Mouse (Mus musculus): Measurements from ENCODE around the gene Cyp2f2. TPM values are rescaled to one million over a fixed set of nuclear protein-coding genes. Genes with fewer than 3 reads are reported as not detected.

Cyp2f2 gene
- polyA plus RNA-seq, 1 experiment = not detected

DNA sequence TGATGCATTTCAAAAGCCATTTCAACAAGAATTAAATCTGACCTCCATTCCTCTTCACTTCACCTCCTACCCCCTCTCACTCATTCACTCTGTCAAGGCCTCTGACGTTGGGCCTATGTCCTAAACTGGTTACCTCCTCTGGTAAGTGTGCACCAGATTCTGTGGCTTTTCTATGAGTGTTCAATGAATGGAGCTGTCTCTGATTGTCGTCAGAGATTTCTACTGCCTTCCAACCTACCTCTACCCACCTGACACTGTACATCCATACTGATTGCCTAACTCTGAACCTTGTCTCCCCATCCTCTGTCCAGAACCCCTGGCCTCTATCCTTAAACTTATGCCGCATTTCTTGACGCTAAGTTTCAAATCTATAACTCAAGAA, 58.2 kb downstream of the Cyp2f2 start:
- Histone ChIP-seq H3K9ac (ENCODE audit: low read depth, poor library complexity, severe bottlenecking) (peak overlapping the region; percentile 73), H3K27me3 (ENCODE audit: control insufficient read depth, insufficient read depth, low read length, poor library complexity, severe bottlenecking) (no peaks in the 10 kb centered on the region), H3K36me3 (ENCODE audit: control insufficient read depth, insufficient read depth, low read length, poor library complexity, severe bottlenecking) (no peaks in the 10 kb centered on the region), H3K4me1 (ENCODE audit: control insufficient read depth, insufficient read depth, low read length) (peaks cover 3% of the 10 kb centered on the region), H3K4me3 (ENCODE audit: low read depth, low read length) (peak overlapping the region; percentile 73), H3K9me3 (replicated peaks; ENCODE audit: control insufficient read depth, insufficient read depth, low read length, poor library complexity, severe bottlenecking) (no peaks in the 10 kb centered on the region), H3K27ac (ENCODE audit: insufficient read depth, low read length) (peak overlapping the region; percentile 59)
- TF ChIP-seq EP300 (IDR thresholded peaks at IDR 0.05; ENCODE audit: insufficient read depth, low read depth, low read length) (no peak), POLR2A (IDR thresholded peaks at IDR 0.05; ENCODE audit: insufficient read depth, low read length) (no peak), CTCF (IDR thresholded peaks at IDR 0.05; ENCODE audit: low read depth, low read length) (no peak)

DNA sequence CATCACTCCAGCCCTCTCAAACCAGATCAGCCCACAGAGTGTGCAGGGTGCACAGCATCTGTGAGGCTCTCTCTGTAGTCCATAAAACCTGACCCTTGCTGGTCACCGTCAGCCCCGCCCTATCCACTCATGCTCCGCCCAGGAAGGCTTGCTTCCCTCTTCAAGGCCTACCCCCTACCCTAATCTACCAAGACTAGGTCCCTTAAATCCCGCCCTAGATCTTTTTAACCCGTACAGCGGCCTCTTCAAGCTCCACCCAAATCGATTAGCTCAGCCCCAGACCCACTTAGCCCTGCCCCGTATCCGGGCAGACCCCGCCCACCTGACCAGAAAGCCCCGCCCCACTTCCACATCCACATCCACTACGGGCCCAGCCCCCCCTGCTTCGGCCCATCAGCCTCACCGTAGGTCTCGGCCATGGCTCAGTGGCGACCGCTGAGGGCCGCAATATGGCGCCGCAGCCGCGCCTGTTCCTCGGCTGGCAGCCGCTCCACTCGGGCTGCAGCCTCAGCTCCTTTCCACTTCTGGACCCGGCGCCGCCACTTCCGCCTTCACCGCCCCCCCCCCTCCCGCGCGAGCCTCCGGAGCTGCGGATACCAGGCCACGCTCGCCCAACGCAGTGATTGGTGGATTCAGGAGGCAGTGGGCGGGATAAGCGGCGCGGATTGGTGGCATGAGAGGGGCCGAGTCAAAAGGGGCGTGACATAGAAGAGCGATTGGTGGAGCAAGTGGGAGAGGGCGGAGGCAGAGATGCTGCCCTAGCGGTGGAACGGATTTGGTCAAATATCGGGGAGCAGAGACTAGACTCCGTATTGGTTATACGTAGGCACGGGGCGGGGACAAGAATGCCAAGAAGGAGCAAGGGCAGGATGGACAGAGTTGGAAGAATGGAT, 58.9 kb downstream of the Cyp2f2 start, which contains the start of gene Rab4b:
Gene Rab4b, minus strand, starts transcription at position 573 of the 893 bp plus-strand sequence.
- peak within 1 kb of the TSS; percentile 81 for H3K4me3 ChIP-seq (ENCODE audit: low read depth, low read length)
- peak within 1 kb of the TSS; percentile 66 for H3K27ac ChIP-seq (ENCODE audit: insufficient read depth, low read length)
- peaks cover 3% of the 10 kb centered on the region for H3K4me1 ChIP-seq (ENCODE audit: control insufficient read depth, insufficient read depth, low read length)
- no peaks in the 10 kb centered on the region for H3K9me3 ChIP-seq (replicated peaks; ENCODE audit: control insufficient read depth, insufficient read depth, low read length, poor library complexity, severe bottlenecking)
- peak within 1 kb of the TSS; percentile 73 for H3K9ac ChIP-seq (ENCODE audit: low read depth, poor library complexity, severe bottlenecking)
- H3K36me3 ChIP-seq (ENCODE audit: control insufficient read depth, insufficient read depth, low read length, poor library complexity, severe bottlenecking) = no peaks in the 10 kb centered on the region
- H3K27me3 ChIP-seq (ENCODE audit: control insufficient read depth, insufficient read depth, low read length, poor library complexity, severe bottlenecking) = no peaks in the 10 kb centered on the region
- TF ChIP-seq POLR2A (IDR thresholded peaks at IDR 0.05; ENCODE audit: insufficient read depth, low read length) (peak; percentile 61), EP300 (IDR thresholded peaks at IDR 0.05; ENCODE audit: insufficient read depth, low read depth, low read length) (no peak), CTCF (IDR thresholded peaks at IDR 0.05; ENCODE audit: low read depth, low read length) (no peak)

DNA sequence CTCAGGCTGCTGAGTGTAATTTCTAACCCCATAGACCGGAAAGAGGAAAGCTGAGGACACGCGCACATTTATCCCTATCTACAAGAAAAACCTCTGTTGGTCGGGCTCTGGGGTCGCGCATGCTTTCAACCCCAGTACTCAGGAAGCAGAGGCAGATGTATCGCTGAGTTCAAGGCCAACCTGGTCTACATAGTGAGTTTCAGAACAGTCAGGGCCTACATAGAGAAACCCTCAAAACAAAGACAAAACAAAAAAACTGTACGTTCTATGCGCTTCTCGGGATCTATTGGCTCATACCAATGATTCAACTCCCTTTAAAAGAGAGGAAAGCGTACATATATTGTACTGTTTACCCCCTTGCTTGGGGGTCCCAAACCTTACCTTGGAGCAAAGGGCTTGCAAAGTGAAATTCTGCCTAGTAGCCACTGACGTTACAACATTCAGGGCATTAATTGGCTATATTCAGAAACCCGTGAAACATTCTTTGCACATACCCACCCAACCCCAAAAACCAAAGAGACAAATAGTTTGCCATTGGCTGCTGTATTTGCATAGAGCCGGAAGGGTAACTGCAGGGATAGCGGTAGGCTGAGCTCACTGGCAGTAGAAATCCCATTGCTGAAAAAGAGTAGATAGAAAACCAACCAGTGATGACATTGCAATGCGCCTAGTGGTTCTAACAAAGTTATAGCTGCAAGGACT, 59.7 kb downstream of the Cyp2f2 start:
- Histone ChIP-seq H3K27me3 (ENCODE audit: control insufficient read depth, insufficient read depth, low read length, poor library complexity, severe bottlenecking) (no peaks in the 10 kb centered on the region), H3K27ac (ENCODE audit: insufficient read depth, low read length) (peak overlapping the region; percentile 66), H3K9me3 (replicated peaks; ENCODE audit: control insufficient read depth, insufficient read depth, low read length, poor library complexity, severe bottlenecking) (no peaks in the 10 kb centered on the region), H3K9ac (ENCODE audit: low read depth, poor library complexity, severe bottlenecking) (peak overlapping the region; percentile 61), H3K4me3 (ENCODE audit: low read depth, low read length) (peak overlapping the region; percentile 78), H3K36me3 (ENCODE audit: control insufficient read depth, insufficient read depth, low read length, poor library complexity, severe bottlenecking) (no peaks in the 10 kb centered on the region), H3K4me1 (ENCODE audit: control insufficient read depth, insufficient read depth, low read length) (no peaks in the 10 kb centered on the region)
- no peak for TF ChIP-seq POLR2A (IDR thresholded peaks at IDR 0.05; ENCODE audit: insufficient read depth, low read length)
- TF ChIP-seq CTCF (IDR thresholded peaks at IDR 0.05; ENCODE audit: low read depth, low read length) = no peak
- no peak for TF ChIP-seq EP300 (IDR thresholded peaks at IDR 0.05; ENCODE audit: insufficient read depth, low read depth, low read length)

DNA sequence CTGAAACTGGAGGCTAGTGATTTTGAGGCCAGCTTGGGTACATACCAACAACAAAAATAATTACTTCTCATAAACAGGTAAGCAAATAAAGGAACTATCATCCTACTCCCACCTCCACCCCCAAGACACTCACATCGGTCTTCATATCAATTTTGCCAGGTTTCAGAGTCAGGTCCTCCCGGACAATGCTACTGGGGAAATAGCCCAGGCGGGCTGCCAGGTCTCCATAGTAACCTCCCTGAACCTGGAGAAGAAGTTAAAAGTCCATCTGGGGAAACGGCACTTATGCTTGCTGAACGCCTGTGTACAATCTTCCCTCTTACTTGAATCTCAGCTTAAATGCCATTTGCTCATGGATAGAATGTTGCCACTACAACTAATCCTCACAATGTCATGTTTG, 60.3 kb downstream of the Cyp2f2 start:
- Histone ChIP-seq H3K27ac (ENCODE audit: insufficient read depth, low read length) (peak overlapping the region; percentile 66), H3K27me3 (ENCODE audit: control insufficient read depth, insufficient read depth, low read length, poor library complexity, severe bottlenecking) (no peaks in the 10 kb centered on the region), H3K4me3 (ENCODE audit: low read depth, low read length) (no peak overlapping the region)

DNA sequence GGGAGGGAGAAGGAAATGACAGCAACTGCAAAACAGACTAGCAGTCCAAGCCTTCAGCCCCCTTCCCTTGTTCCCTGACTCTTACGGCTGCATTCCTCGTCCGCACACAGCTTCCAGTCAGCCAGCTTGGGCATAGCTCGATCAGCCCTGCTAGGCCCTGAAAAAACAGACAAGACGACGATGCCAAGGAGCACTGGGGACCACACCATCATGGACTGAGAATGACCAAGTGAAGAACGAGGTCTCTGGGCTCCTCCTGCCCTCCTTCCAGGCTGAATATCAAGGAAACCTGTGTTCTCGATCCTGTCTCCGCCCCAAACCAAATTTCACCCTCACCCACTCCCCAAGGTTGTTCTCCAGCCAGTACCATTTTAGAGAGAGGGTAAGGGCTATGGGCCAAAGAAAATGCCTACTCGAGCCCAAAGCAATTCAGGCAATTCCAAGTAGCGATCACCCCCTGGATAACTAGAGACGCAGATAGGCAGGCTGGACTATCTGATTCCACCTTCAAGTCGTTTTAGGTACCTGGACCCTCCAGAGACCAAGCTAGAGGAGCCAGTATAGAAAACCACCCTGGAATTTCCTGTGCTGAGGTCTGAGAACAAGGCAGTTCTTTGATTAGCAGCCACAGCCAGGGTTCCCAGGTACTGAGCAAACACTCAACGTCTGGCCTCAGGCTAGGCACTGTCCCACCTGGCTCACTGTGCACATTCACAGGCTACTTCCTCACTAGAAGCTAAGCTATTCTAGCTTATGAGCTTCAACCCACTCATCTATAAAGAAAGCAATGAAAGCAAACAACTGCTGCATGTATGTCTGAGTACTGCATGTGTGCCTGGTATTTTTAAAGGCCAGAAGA, 61.4 kb downstream of the Cyp2f2 start, which contains the start of the genes Gm21983 and Mia:
Gene Gm21983, minus strand, starts transcription at position 250 of the 859 bp plus-strand sequence.
Gene Mia, minus strand, starts transcription at position 321 of the 859 bp plus-strand sequence.
- Histone ChIP-seq H3K4me3 (ENCODE audit: low read depth, low read length) (peak within 1 kb of the TSS; percentile 6), H3K9ac (ENCODE audit: low read depth, poor library complexity, severe bottlenecking) (peak within 1 kb of the TSS; percentile 61; the same call in 1 of the 2 replicates), H3K9me3 (replicated peaks; ENCODE audit: control insufficient read depth, insufficient read depth, low read length, poor library complexity, severe bottlenecking) (no peaks in the 10 kb centered on the region), H3K36me3 (ENCODE audit: control insufficient read depth, insufficient read depth, low read length, poor library complexity, severe bottlenecking) (peaks cover 2% of the 10 kb centered on the region), H3K27me3 (ENCODE audit: control insufficient read depth, insufficient read depth, low read length, poor library complexity, severe bottlenecking) (no peaks in the 10 kb centered on the region), H3K27ac (ENCODE audit: insufficient read depth, low read length) (peak within 1 kb of the TSS; percentile 73), H3K4me1 (ENCODE audit: control insufficient read depth, insufficient read depth, low read length) (no peaks in the 10 kb centered on the region)
- no peak for TF ChIP-seq EP300 (IDR thresholded peaks at IDR 0.05; ENCODE audit: insufficient read depth, low read depth, low read length)
- no peak for TF ChIP-seq CTCF (IDR thresholded peaks at IDR 0.05; ENCODE audit: low read depth, low read length)
- no peak for TF ChIP-seq POLR2A (IDR thresholded peaks at IDR 0.05; ENCODE audit: insufficient read depth, low read length)

More for the DNA sequence above, 60.3 kb downstream of the Cyp2f2 start:
- H3K4me1 ChIP-seq (ENCODE audit: control insufficient read depth, insufficient read depth, low read length) = no peaks in the 10 kb centered on the region
- H3K9ac ChIP-seq (ENCODE audit: low read depth, poor library complexity, severe bottlenecking) = peak overlapping the region; percentile 61; the same call in 1 of the 2 replicates
- TF ChIP-seq CTCF (IDR thresholded peaks at IDR 0.05; ENCODE audit: low read depth, low read length) = no peak
- no peak for TF ChIP-seq EP300 (IDR thresholded peaks at IDR 0.05; ENCODE audit: insufficient read depth, low read depth, low read length)
- no peak for TF ChIP-seq POLR2A (IDR thresholded peaks at IDR 0.05; ENCODE audit: insufficient read depth, low read length)
- H3K36me3 ChIP-seq (ENCODE audit: control insufficient read depth, insufficient read depth, low read length, poor library complexity, severe bottlenecking) = no peaks in the 10 kb centered on the region
- no peaks in the 10 kb centered on the region for H3K9me3 ChIP-seq (replicated peaks; ENCODE audit: control insufficient read depth, insufficient read depth, low read length, poor library complexity, severe bottlenecking)
